In genomic region chr10:79538873-79539272, GRCm38 (mm10) we compare ENCODE assay signal across 22 mouse cellular contexts. TPM values are rescaled to one million over a fixed set of nuclear protein-coding genes. Genes with fewer than 3 reads are reported as not detected.
DNase-seq lines count a peak whose midpoint lies in the region; ATAC-seq lines count a peak whose summit lies in the region.
"Had no signal": no experiment of that assay in that cellular context is flagged by ENCODE, and none has a peak within 500 bp of the region (broad histone marks: within the 10 kb centered on the region; RNA-seq: fewer than 3 reads in every experiment).

No protein-coding gene starts in this region.

- no peak overlapping the region for H3K27ac ChIP-seq in kidney, embryonic 15.5 days
- H3K27ac ChIP-seq: heart, embryonic 15.5 days; hindbrain, embryonic 13.5 days; limb, embryonic 10.5 days; midbrain, embryonic 12.5 days; neural tube, embryonic 12.5 days; stomach, postnatal 0 days had no signal

- H3K36me3 ChIP-seq in kidney, embryonic 15.5 days, result peaks cover 60% of the 10 kb centered on the region

- H3K27me3 ChIP-seq in kidney, embryonic 15.5 days, result no peaks in the 10 kb centered on the region
- H3K27me3 ChIP-seq: heart, embryonic 15.5 days; neural tube, embryonic 12.5 days had no signal

- no peaks in the 10 kb centered on the region for H3K9me3 ChIP-seq in kidney, embryonic 15.5 days (replicated peaks)
- H3K9me3 ChIP-seq: heart, embryonic 15.5 days; hindbrain, embryonic 13.5 days; limb, embryonic 10.5 days; midbrain, embryonic 12.5 days; neural tube, embryonic 12.5 days had no signal

- ATAC-seq in kidney, embryonic 15.5 days (replicated peaks; ENCODE audit: low FRiP score), result no peak
- no peak for ATAC-seq in monocyte, adult 5-6 weeks (replicated peaks; ENCODE audit: insufficient number of reproducible peaks, low FRiP score, low TSS enrichment, poor library complexity, severe bottlenecking)
- ATAC-seq in megakaryocyte, adult 5-6 weeks (ENCODE audit: poor library complexity, severe bottlenecking), result peak; percentile 95
- no peak for ATAC-seq in CD4-positive, CD25-positive, alpha-beta regulatory T cell, adult 4 months

- DNase-seq in adrenal gland, adult 2 months, result peak; percentile 1
- DNase-seq in adrenal gland, postnatal 4 days (ENCODE audit: low spot score in 2 of 2), result no peak
- DNase-seq in kidney, postnatal 10 days, result peak; percentile 13
- DNase-seq in monocyte, adult 2 months (ENCODE audit: low read depth in 1 of 2, low spot score in 2 of 2), result peak; percentile 22 to 30
- DNase-seq: adrenal gland, postnatal 25 days; cerebellum, adult 11 months; embryo, embryonic 11 days; gastrocnemius, postnatal 25 days; kidney, adult 9 months had no signal

- H3K4me1 ChIP-seq in kidney, embryonic 15.5 days, result peaks cover 2% of the 10 kb centered on the region; the same call in 1 of the 2 replicates
- H3K4me1 ChIP-seq: neural tube, embryonic 12.5 days had no signal

- no peak overlapping the region for H3K9ac ChIP-seq in kidney, embryonic 15.5 days
- H3K9ac ChIP-seq: heart, embryonic 15.5 days; hindbrain, embryonic 13.5 days; midbrain, embryonic 12.5 days; neural tube, embryonic 12.5 days had no signal

- 59% methylated on average over 4 of the region's 4 CpGs for WGBS in kidney, embryonic 15.5 days

- H3K4me3 ChIP-seq in kidney, embryonic 15.5 days (replicated peaks), result no peak overlapping the region
- H3K4me3 ChIP-seq: heart, embryonic 15.5 days; hindbrain, embryonic 13.5 days; limb, embryonic 10.5 days; midbrain, embryonic 12.5 days; neural tube, embryonic 12.5 days had no signal

- no peak overlapping the region for H3K4me2 ChIP-seq in kidney, embryonic 15.5 days
- H3K4me2 ChIP-seq: heart, embryonic 15.5 days; hindbrain, embryonic 13.5 days; midbrain, embryonic 12.5 days; neural tube, embryonic 12.5 days had no signal

RNA-seq across cellular contexts. Expression of gene Plpp2, which starts 5.3 kb away (rescaled TPM):
- 10 to 100 TPM; 30.3 to 34.7 TPM for total RNA-seq in adrenal gland, adult 2 months (2021)
- polyA plus RNA-seq in adrenal gland, adult 2 months (2012; rRNA removed), result 33.5 and 44.3 TPM in 2 replicates
- 10 to 100 TPM; 24.9 to 26.4 TPM for total RNA-seq in adrenal gland, postnatal 4 days (2021)
- 42.0 and 45.7 TPM in 2 replicates for polyA plus RNA-seq in kidney, embryonic 15.5 days (2015; fragmentation: Nextera tagmentation; extraction: Ambion mirVana)
- total RNA-seq in monocyte, adult 5-6 weeks (2017), result 3.1 to 4.3 TPM (median 3.3 TPM) in 3 replicates
- total RNA-seq in megakaryocyte, adult 5-6 weeks (2015), result 13.5 and 14.7 TPM in 2 replicates
- 3.9 and 5.1 TPM in 2 replicates for total RNA-seq in megakaryocyte, adult 5-6 weeks (2017)
- polyA plus RNA-seq in CD4-positive, CD25-positive, alpha-beta regulatory T cell, adult 4 months (2017; shearing (Covaris generic)), result 1 to 10 TPM; 2.8 to 3.8 TPM

RNA-seq across cellular contexts. Expression of gene Mier2, which starts 16.1 kb away (rescaled TPM):
- 10 to 100 TPM; 26.7 to 30.9 TPM for total RNA-seq in adrenal gland, adult 2 months (2021)
- 150 and 154 TPM in 2 replicates for polyA plus RNA-seq in adrenal gland, adult 2 months (2012; rRNA removed)
- total RNA-seq in adrenal gland, postnatal 4 days (2021), result 10 to 100 TPM; 46.8 to 48.2 TPM
- 48.6 and 53.6 TPM in 2 replicates for polyA plus RNA-seq in kidney, embryonic 15.5 days (2015; fragmentation: Nextera tagmentation; extraction: Ambion mirVana)
- total RNA-seq in monocyte, adult 5-6 weeks (2017), result 10.0 to 20.6 TPM (median 14.6 TPM) in 3 replicates
- 5.8 and 7.3 TPM in 2 replicates for total RNA-seq in megakaryocyte, adult 5-6 weeks (2015)
- 9.4 and 19.5 TPM in 2 replicates for total RNA-seq in megakaryocyte, adult 5-6 weeks (2017)
- 10 to 100 TPM; 14.4 to 15.1 TPM for polyA plus RNA-seq in CD4-positive, CD25-positive, alpha-beta regulatory T cell, adult 4 months (2017; shearing (Covaris generic))

RNA-seq across cellular contexts. Expression of gene Theg, which starts 48.3 kb away (rescaled TPM):
- not detected for total RNA-seq in adrenal gland, adult 2 months (2021)
- not detected in 2 replicates for polyA plus RNA-seq in adrenal gland, adult 2 months (2012; rRNA removed)
- total RNA-seq in adrenal gland, postnatal 4 days (2021), result not detected
- polyA plus RNA-seq in kidney, embryonic 15.5 days (2015; fragmentation: Nextera tagmentation; extraction: Ambion mirVana), result not detected in 2 replicates
- not detected in 3 replicates for total RNA-seq in monocyte, adult 5-6 weeks (2017)
- not detected in 2 replicates for total RNA-seq in megakaryocyte, adult 5-6 weeks (2015)
- not detected in 2 replicates for total RNA-seq in megakaryocyte, adult 5-6 weeks (2017)
- not detected for polyA plus RNA-seq in CD4-positive, CD25-positive, alpha-beta regulatory T cell, adult 4 months (2017; shearing (Covaris generic))
- total RNA-seq: adrenal gland, postnatal 25 days; ES-E14; gastrocnemius, postnatal 25 days had no signal
- polyA plus RNA-seq: heart, embryonic 15.5 days; hindbrain, embryonic 13.5 days; limb, embryonic 10.5 days; liver, embryonic 16.5 days; midbrain, embryonic 12.5 days; neural tube, embryonic 12.5 days; small intestine, adult 2 months; stomach, postnatal 0 days had no signal

Comparison
In these comparisons a context has a peak if more than half of its experiments do, and no peak if none do; other contexts are left out.
1. DNase-seq: peak in adrenal gland, adult 2 months (single experiment), kidney, postnatal 10 days (single experiment) and monocyte, adult 2 months (2 of 2); none in adrenal gland, postnatal 4 days (0 of 2).